Mouse (Mus musculus): ENCODE measurements around the gene Ece1. TPM values are rescaled to one million over a fixed set of nuclear protein-coding genes. Genes with fewer than 3 reads are reported as not detected.
"Not testable (repeated sequence)": the region's sequence is repeated elsewhere in the genome, so short reads cannot be mapped to it uniquely, and the experiment has no call there.

Gene Ece1
- polyA plus RNA-seq, 1 experiment from 2014 or later, result 48.6 TPM

- Histone ChIP-seq H3K9ac (ENCODE audit: low read length) (no peak overlapping the region), H3K27me3 (ENCODE audit: control insufficient read depth, insufficient read depth, low read length) (no peaks in the 10 kb centered on the region), H3K27ac (ENCODE audit: low read length) (no peak overlapping the region), H3K9me3 (replicated peaks; ENCODE audit: control insufficient read depth, low read length) (no peaks in the 10 kb centered on the region), H3K36me3 (ENCODE audit: control insufficient read depth, insufficient read depth, low read length) (no peaks in the 10 kb centered on the region), H3K4me2 (ENCODE audit: low read depth, low read length) (no peak overlapping the region), H3K4me3 (replicated peaks; ENCODE audit: low read length) (no peak overlapping the region), H3K4me1 (ENCODE audit: control insufficient read depth, insufficient read depth, low read length) (no peaks in the 10 kb centered on the region)
- WGBS, result 22% methylated on average over 11 of the region's 11 CpGs
- peak; percentile 62; the same call in 1 of the 2 replicates for ATAC-seq (ENCODE audit: insufficient read depth, low FRiP score)
Measured at GRCm38 (mm10) chr4:137844656-137845055, 17.4 kb upstream of the Ece1 start.

DNA sequence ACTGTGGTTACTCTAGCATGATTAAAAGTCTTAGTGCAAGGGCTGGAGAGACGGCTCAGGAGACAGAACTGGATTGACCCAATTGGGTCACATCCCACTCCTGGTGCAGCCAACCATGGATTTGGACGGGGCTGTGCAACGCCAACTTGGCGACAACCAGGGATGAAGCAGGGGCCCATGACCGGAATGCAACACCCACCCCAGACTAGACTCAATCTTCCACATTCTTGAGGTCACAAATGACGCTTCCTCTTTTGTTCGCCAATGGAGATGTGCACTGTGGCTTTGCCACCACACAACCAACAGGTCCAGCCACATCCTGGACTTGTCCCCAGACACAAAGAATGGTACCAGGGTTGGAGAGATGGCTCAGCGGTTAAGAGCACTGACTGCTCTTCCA is 14.4 kb upstream of the Ece1 start:
- not testable (repeated sequence) for H3K27ac ChIP-seq (ENCODE audit: low read length); H3K4me3 ChIP-seq (replicated peaks; ENCODE audit: low read length); H3K36me3 ChIP-seq (ENCODE audit: control insufficient read depth, insufficient read depth, low read length); ATAC-seq (ENCODE audit: insufficient read depth, low FRiP score); H3K9me3 ChIP-seq (replicated peaks; ENCODE audit: control insufficient read depth, low read length); H3K9ac ChIP-seq (ENCODE audit: low read length); H3K4me2 ChIP-seq (ENCODE audit: low read depth, low read length); H3K27me3 ChIP-seq (ENCODE audit: control insufficient read depth, insufficient read depth, low read length); H3K4me1 ChIP-seq (ENCODE audit: control insufficient read depth, insufficient read depth, low read length)
- WGBS, result 85% methylated on average over 8 of the region's 8 CpGs

DNA sequence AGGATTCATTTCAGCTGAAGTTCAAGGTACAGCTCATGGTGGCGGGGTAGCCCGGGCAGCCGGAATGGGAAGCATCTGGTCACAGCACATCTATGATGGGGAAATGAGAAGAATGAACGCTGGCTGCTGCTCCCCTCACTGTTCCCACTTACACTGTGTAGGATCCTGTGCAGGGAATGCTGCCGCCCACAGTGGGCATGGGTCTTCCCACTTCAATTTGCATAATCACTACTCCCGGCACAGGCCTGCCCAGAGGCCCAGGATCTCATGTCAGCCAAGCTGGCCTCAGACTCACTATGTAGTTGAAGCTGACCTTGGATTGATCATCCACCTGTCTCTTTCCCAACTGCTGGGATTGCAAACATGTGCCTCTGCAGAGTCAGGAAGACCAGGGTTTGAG is 11.9 kb upstream of the Ece1 start:
- H3K36me3 ChIP-seq (ENCODE audit: control insufficient read depth, insufficient read depth, low read length), result no peaks in the 10 kb centered on the region
- H3K4me3 ChIP-seq (replicated peaks; ENCODE audit: low read length), result no peak overlapping the region
- H3K9me3 ChIP-seq (replicated peaks; ENCODE audit: control insufficient read depth, low read length), result no peaks in the 10 kb centered on the region
- H3K4me2 ChIP-seq (ENCODE audit: low read depth, low read length), result no peak overlapping the region
- no peak overlapping the region for H3K27ac ChIP-seq (ENCODE audit: low read length)
- 91% methylated on average over 6 of the region's 6 CpGs for WGBS
- ATAC-seq (ENCODE audit: insufficient read depth, low FRiP score), result no peak
- H3K9ac ChIP-seq (ENCODE audit: low read length), result no peak overlapping the region
- no peaks in the 10 kb centered on the region for H3K4me1 ChIP-seq (ENCODE audit: control insufficient read depth, insufficient read depth, low read length)
- no peaks in the 10 kb centered on the region for H3K27me3 ChIP-seq (ENCODE audit: control insufficient read depth, insufficient read depth, low read length)

DNA sequence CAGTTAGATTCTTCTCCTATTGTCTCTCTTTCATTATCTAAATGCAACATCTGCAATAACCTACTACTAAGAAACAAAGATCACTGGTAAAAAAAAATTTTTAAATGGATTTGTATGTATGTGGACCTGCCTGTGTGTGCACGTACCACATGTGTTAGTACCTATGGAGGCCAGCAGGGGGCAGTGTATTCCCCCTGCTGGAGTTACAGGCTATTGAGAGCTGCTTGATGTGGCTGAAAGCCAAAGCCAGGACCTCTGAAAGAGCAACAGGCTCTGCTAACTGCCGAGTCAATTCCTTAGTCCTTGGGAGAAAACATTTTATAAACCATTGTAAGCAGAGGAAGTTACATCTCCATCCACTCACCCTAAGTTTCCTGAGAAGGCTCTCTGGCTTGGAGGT is 10.6 kb upstream of the Ece1 start:
- Histone ChIP-seq H3K27me3 (ENCODE audit: control insufficient read depth, insufficient read depth, low read length) (no peaks in the 10 kb centered on the region), H3K36me3 (ENCODE audit: control insufficient read depth, insufficient read depth, low read length) (no peaks in the 10 kb centered on the region), H3K4me1 (ENCODE audit: control insufficient read depth, insufficient read depth, low read length) (no peaks in the 10 kb centered on the region), H3K27ac (ENCODE audit: low read length) (no peak overlapping the region), H3K4me2 (ENCODE audit: low read depth, low read length) (no peak overlapping the region), H3K9ac (ENCODE audit: low read length) (no peak overlapping the region), H3K4me3 (replicated peaks; ENCODE audit: low read length) (no peak overlapping the region), H3K9me3 (replicated peaks; ENCODE audit: control insufficient read depth, low read length) (no peaks in the 10 kb centered on the region)
- ATAC-seq (ENCODE audit: insufficient read depth, low FRiP score), result no peak
- 50% methylated on average over 2 of the region's 2 CpGs for WGBS

GRCm38 (mm10) chr4:137853822-137854221 is 8.2 kb upstream of the Ece1 start:
- no peak overlapping the region for H3K27ac ChIP-seq (ENCODE audit: low read length)
- H3K9ac ChIP-seq (ENCODE audit: low read length), result no peak overlapping the region
- H3K4me2 ChIP-seq (ENCODE audit: low read depth, low read length), result no peak overlapping the region
- no peak overlapping the region for H3K4me3 ChIP-seq (replicated peaks; ENCODE audit: low read length)
- ATAC-seq (ENCODE audit: insufficient read depth, low FRiP score), result peak; percentile 9; the same call in 1 of the 2 replicates
- no peaks in the 10 kb centered on the region for H3K27me3 ChIP-seq (ENCODE audit: control insufficient read depth, insufficient read depth, low read length)
- H3K9me3 ChIP-seq (replicated peaks; ENCODE audit: control insufficient read depth, low read length), result no peaks in the 10 kb centered on the region
- no peaks in the 10 kb centered on the region for H3K4me1 ChIP-seq (ENCODE audit: control insufficient read depth, insufficient read depth, low read length)
- WGBS, result 77% methylated on average over 6 of the region's 6 CpGs
- H3K36me3 ChIP-seq (ENCODE audit: control insufficient read depth, insufficient read depth, low read length), result no peaks in the 10 kb centered on the region

GRCm38 (mm10) chr4:137855741-137856341 is 6.2 kb upstream of the Ece1 start:
- H3K4me2 ChIP-seq (ENCODE audit: low read depth, low read length), result no peak overlapping the region
- 61% methylated on average over 9 of the region's 9 CpGs for WGBS
- 0 out of 2 replicates have a peak overlapping the region, but pooled peaks have one; percentile 29 for H3K9ac ChIP-seq (ENCODE audit: low read length)
- ATAC-seq (ENCODE audit: insufficient read depth, low FRiP score), result no peak
- no peak overlapping the region for H3K27ac ChIP-seq (ENCODE audit: low read length)
- no peaks in the 10 kb centered on the region for H3K36me3 ChIP-seq (ENCODE audit: control insufficient read depth, insufficient read depth, low read length)
- no peaks in the 10 kb centered on the region for H3K27me3 ChIP-seq (ENCODE audit: control insufficient read depth, insufficient read depth, low read length)
- H3K4me3 ChIP-seq (replicated peaks; ENCODE audit: low read length), result no peak overlapping the region
- H3K4me1 ChIP-seq (ENCODE audit: control insufficient read depth, insufficient read depth, low read length), result no peaks in the 10 kb centered on the region
- no peaks in the 10 kb centered on the region for H3K9me3 ChIP-seq (replicated peaks; ENCODE audit: control insufficient read depth, low read length)

DNA sequence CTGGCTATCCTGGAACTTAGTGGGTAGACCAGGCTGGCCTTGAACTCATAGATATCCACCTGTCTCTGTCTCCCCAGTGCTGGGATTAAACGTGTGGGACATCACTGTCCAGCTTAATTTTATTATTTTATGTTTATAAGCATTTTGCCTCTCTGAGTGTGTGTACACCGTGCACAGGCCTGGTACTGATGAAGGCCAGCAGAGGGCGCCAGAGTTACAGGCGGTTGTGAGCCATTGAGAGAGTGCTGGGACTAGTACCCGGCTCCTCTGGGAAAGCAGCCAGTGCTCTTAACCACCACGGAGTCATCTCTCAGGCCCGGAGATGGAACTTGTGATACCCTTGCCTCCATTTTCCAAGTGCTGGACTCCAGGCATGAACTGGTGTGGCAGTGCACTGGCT is 4.9 kb upstream of the Ece1 start:
- Histone ChIP-seq H3K9ac (ENCODE audit: low read length) (no peak overlapping the region), H3K4me1 (ENCODE audit: control insufficient read depth, insufficient read depth, low read length) (no peaks in the 10 kb centered on the region), H3K27ac (ENCODE audit: low read length) (no peak overlapping the region), H3K4me3 (replicated peaks; ENCODE audit: low read length) (no peak overlapping the region), H3K4me2 (ENCODE audit: low read depth, low read length) (no peak overlapping the region), H3K9me3 (replicated peaks; ENCODE audit: control insufficient read depth, low read length) (no peaks in the 10 kb centered on the region), H3K27me3 (ENCODE audit: control insufficient read depth, insufficient read depth, low read length) (no peaks in the 10 kb centered on the region), H3K36me3 (ENCODE audit: control insufficient read depth, insufficient read depth, low read length) (no peaks in the 10 kb centered on the region)
- 38% methylated on average over 7 of the region's 7 CpGs for WGBS
- no peak for ATAC-seq (ENCODE audit: insufficient read depth, low FRiP score)

DNA sequence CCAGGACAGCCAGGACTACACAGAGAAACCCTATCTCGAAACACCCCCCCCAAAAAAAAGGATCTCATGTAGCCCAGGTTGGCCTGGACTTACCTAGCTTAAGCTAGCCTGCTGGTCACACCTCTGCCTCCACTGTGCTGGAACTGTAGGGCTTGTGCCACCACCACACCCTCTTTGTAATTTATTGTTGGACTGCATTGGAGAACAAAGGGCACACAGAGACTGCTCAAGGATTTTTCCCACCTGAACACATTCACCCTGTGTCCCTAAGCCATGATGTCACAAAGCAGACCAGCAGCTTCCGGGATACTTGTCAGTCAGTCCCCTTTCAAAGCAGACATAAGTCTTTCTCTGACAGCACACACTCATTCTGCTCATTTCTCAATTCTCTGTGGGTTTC is 3.7 kb upstream of the Ece1 start:
- no peaks in the 10 kb centered on the region for H3K36me3 ChIP-seq (ENCODE audit: control insufficient read depth, insufficient read depth, low read length)
- no peak for ATAC-seq (ENCODE audit: insufficient read depth, low FRiP score)
- H3K9ac ChIP-seq (ENCODE audit: low read length), result no peak overlapping the region
- no peaks in the 10 kb centered on the region for H3K27me3 ChIP-seq (ENCODE audit: control insufficient read depth, insufficient read depth, low read length)
- no peak overlapping the region for H3K27ac ChIP-seq (ENCODE audit: low read length)
- peaks cover 8% of the 10 kb centered on the region for H3K4me1 ChIP-seq (ENCODE audit: control insufficient read depth, insufficient read depth, low read length)
- no peak overlapping the region for H3K4me2 ChIP-seq (ENCODE audit: low read depth, low read length)
- no peak overlapping the region for H3K4me3 ChIP-seq (replicated peaks; ENCODE audit: low read length)
- 63% methylated on average over 2 of the region's 2 CpGs for WGBS
- no peaks in the 10 kb centered on the region for H3K9me3 ChIP-seq (replicated peaks; ENCODE audit: control insufficient read depth, low read length)

- no peaks in the 10 kb centered on the region for H3K36me3 ChIP-seq (ENCODE audit: control insufficient read depth, insufficient read depth, low read length)
- peak overlapping the region; percentile 94 for H3K9ac ChIP-seq (ENCODE audit: low read length)
- H3K27me3 ChIP-seq (ENCODE audit: control insufficient read depth, insufficient read depth, low read length), result no peaks in the 10 kb centered on the region
- peak overlapping the region; percentile 90 for H3K27ac ChIP-seq (ENCODE audit: low read length)
- no peaks in the 10 kb centered on the region for H3K9me3 ChIP-seq (replicated peaks; ENCODE audit: control insufficient read depth, low read length)
- peaks cover 39% of the 10 kb centered on the region for H3K4me1 ChIP-seq (ENCODE audit: control insufficient read depth, insufficient read depth, low read length)
- 7% methylated on average over 17 of the region's 17 CpGs for WGBS
- ATAC-seq (ENCODE audit: insufficient read depth, low FRiP score), result peak; percentile 75
- peak overlapping the region; percentile 92 for H3K4me3 ChIP-seq (replicated peaks; ENCODE audit: low read length)
- peak overlapping the region; percentile 68 for H3K4me2 ChIP-seq (ENCODE audit: low read depth, low read length)
Measured at GRCm38 (mm10) chr4:137861461-137862011, 501 bp upstream of the Ece1 start.

Data from stomach, embryonic 16.5 days (tissue).